Mouse (Mus musculus): ENCODE measurements around the gene Tmf1. TPM values are rescaled to one million over a fixed set of nuclear protein-coding genes. Genes with fewer than 3 reads are reported as not detected.
A peak's percentile ranks its signal among the peaks of the same experiment; 100 is the strongest.

Tmf1 gene
- polyA plus RNA-seq, 1 experiment from 2014 or later = 48.6 TPM

- ATAC-seq (replicated peaks; ENCODE audit: low FRiP score, low read depth) (peak; percentile 47), DNase-seq (ENCODE audit: low spot score) (peak; percentile 30)
- H3K36me3 ChIP-seq (ENCODE audit: insufficient read depth, low read length) = no peaks in the 10 kb centered on the region
- no peak for TF ChIP-seq CTCF (IDR thresholded peaks at IDR 0.05; ENCODE audit: low read depth)
- peak overlapping the region; percentile 88 for H3K27ac ChIP-seq
- peak overlapping the region; percentile 91 for H3K9ac ChIP-seq (ENCODE audit: low read depth, low read length)
- no peaks in the 10 kb centered on the region for H3K4me1 ChIP-seq (replicated peaks; ENCODE audit: insufficient read depth, low read length)
- peak overlapping the region; percentile 65 for H3K4me2 ChIP-seq (ENCODE audit: low read length)
- under 1% methylated on average over 16 of the region's 16 CpGs for WGBS
- H3K4me3 ChIP-seq (replicated peaks; ENCODE audit: low read depth, low read length) = peak overlapping the region; percentile 81
- H3K27me3 ChIP-seq (ENCODE audit: insufficient read depth, low read length) = no peaks in the 10 kb centered on the region
- H3K9me3 ChIP-seq (replicated peaks; ENCODE audit: low read length) = no peaks in the 10 kb centered on the region
Observed at GRCm38 (mm10) chr6:97204952-97205351, 26.0 kb upstream of the Tmf1 start.

DNA sequence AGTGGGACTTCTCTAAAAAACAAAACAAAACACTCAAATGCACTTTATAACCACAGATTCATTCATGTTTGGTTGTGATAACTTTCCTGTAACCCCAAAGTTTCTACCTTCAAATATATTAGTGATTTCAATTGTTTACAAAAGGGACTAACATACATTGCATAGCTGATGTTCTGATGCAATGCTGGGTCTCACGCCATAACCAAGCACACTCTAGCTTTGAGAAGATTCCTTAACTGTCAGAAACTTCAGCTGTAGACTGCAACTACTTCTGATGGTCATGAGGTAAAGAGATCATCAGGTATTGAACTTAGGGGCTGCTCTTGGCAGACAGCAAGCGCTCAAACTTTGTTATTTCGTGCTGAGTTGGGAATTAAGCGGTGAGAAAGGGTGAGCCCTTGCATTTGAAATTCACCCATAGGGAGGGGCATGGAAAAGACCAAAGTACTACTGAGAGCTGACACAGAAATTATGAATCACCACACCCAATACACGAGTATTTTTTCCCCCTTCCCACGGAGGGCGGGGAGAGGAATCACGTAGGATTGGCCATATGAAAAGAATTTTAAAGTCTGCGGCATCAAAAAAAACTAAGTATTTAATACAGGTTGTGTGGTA, 25.4 kb upstream of the Tmf1 start:
- DNase-seq (ENCODE audit: low spot score) (no peak), ATAC-seq (replicated peaks; ENCODE audit: low FRiP score, low read depth) (no peak)
- H3K36me3 ChIP-seq (ENCODE audit: insufficient read depth, low read length) = no peaks in the 10 kb centered on the region
- H3K27ac ChIP-seq = no peak overlapping the region
- H3K9me3 ChIP-seq (replicated peaks; ENCODE audit: low read length) = no peaks in the 10 kb centered on the region
- peak overlapping the region; percentile 81 for H3K4me3 ChIP-seq (replicated peaks; ENCODE audit: low read depth, low read length)
- H3K4me1 ChIP-seq (replicated peaks; ENCODE audit: insufficient read depth, low read length) = no peaks in the 10 kb centered on the region
- peak overlapping the region; percentile 65 for H3K4me2 ChIP-seq (ENCODE audit: low read length)
- WGBS = 16% methylated on average over 9 of the region's 9 CpGs
- H3K27me3 ChIP-seq (ENCODE audit: insufficient read depth, low read length) = no peaks in the 10 kb centered on the region
- TF ChIP-seq CTCF (IDR thresholded peaks at IDR 0.05; ENCODE audit: low read depth) = no peak
- peak overlapping the region; percentile 91 for H3K9ac ChIP-seq (ENCODE audit: low read depth, low read length)

DNA sequence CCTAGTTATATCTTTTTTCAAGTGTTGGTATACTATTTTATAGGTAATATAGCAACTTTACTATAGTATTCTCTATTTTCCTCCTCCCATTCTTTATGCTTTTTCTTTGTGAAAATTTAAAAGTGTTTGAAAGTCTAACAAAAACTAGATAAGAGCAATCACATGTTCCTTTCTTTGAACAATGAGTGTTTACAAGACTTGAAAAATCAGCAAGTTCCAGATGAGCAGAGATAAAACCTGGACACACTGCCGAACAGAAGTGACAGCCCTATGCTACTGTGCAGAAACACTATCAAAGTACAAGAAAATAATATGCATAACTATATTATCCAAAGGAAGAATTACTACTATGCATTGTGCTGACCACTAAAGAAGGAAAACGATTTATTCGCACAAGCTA, 23.6 kb upstream of the Tmf1 start:
- H3K9ac ChIP-seq (ENCODE audit: low read depth, low read length) = no peak overlapping the region
- no peak overlapping the region for H3K27ac ChIP-seq
- WGBS = 93% methylated on average over 3 of the region's 3 CpGs
- no peak for ATAC-seq (replicated peaks; ENCODE audit: low FRiP score, low read depth)
- no peak for DNase-seq (ENCODE audit: low spot score)
- no peaks in the 10 kb centered on the region for H3K27me3 ChIP-seq (ENCODE audit: insufficient read depth, low read length)
- no peaks in the 10 kb centered on the region for H3K9me3 ChIP-seq (replicated peaks; ENCODE audit: low read length)
- H3K4me3 ChIP-seq (replicated peaks; ENCODE audit: low read depth, low read length) = no peak overlapping the region
- H3K36me3 ChIP-seq (ENCODE audit: insufficient read depth, low read length) = peaks cover 2% of the 10 kb centered on the region
- TF ChIP-seq CTCF (IDR thresholded peaks at IDR 0.05; ENCODE audit: low read depth) = no peak
- no peaks in the 10 kb centered on the region for H3K4me1 ChIP-seq (replicated peaks; ENCODE audit: insufficient read depth, low read length)
- H3K4me2 ChIP-seq (ENCODE audit: low read length) = no peak overlapping the region

DNA sequence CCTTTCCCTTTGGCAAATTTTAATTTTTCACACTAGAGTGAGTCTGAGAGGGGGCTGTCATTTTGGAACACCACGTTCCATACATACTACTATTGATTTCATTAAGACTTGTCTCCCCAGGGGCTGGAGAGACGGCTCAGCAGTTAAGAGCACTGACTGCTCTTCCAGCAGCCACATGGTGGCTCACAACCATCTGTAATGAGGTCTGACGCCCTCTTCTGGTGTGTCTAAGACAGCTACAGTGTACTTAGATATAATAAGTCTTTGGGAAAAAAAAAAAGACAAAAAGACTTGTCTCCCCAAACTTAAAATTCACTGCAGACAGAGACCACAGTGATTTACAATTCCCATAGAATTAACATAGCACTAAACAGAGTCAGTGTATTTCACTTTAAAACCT, 21.5 kb upstream of the Tmf1 start:
- Histone ChIP-seq H3K4me3 (replicated peaks; ENCODE audit: low read depth, low read length) (no peak overlapping the region), H3K9me3 (replicated peaks; ENCODE audit: low read length) (no peaks in the 10 kb centered on the region), H3K36me3 (ENCODE audit: insufficient read depth, low read length) (peaks cover 16% of the 10 kb centered on the region), H3K4me2 (ENCODE audit: low read length) (no peak overlapping the region), H3K27me3 (ENCODE audit: insufficient read depth, low read length) (no peaks in the 10 kb centered on the region), H3K27ac (no peak overlapping the region), H3K9ac (ENCODE audit: low read depth, low read length) (no peak overlapping the region), H3K4me1 (replicated peaks; ENCODE audit: insufficient read depth, low read length) (no peaks in the 10 kb centered on the region)
- no peak for ATAC-seq (replicated peaks; ENCODE audit: low FRiP score, low read depth)
- DNase-seq (ENCODE audit: low spot score) = no peak
- peak; percentile 33 for TF ChIP-seq CTCF (IDR thresholded peaks at IDR 0.05; ENCODE audit: low read depth)
- 63% methylated on average over 3 of the region's 3 CpGs for WGBS

- TF ChIP-seq CTCF (IDR thresholded peaks at IDR 0.05; ENCODE audit: low read depth) = no peak
- peaks cover 6% of the 10 kb centered on the region; the same call in 1 of the 2 replicates for H3K36me3 ChIP-seq (ENCODE audit: insufficient read depth, low read length)
- WGBS = 5% methylated on average over 11 of the region's 11 CpGs
- H3K9ac ChIP-seq (ENCODE audit: low read depth, low read length) = peak overlapping the region; percentile 81
- peak overlapping the region; percentile 92 for H3K27ac ChIP-seq
- no peaks in the 10 kb centered on the region for H3K27me3 ChIP-seq (ENCODE audit: insufficient read depth, low read length)
- H3K4me1 ChIP-seq (replicated peaks; ENCODE audit: insufficient read depth, low read length) = peaks cover 14% of the 10 kb centered on the region
- H3K4me3 ChIP-seq (replicated peaks; ENCODE audit: low read depth, low read length) = peak overlapping the region; percentile 87
- H3K4me2 ChIP-seq (ENCODE audit: low read length) = peak overlapping the region; percentile 72
- H3K9me3 ChIP-seq (replicated peaks; ENCODE audit: low read length) = no peaks in the 10 kb centered on the region
- ATAC-seq (replicated peaks; ENCODE audit: low FRiP score, low read depth) (peak; percentile 65), DNase-seq (ENCODE audit: low spot score) (peak; percentile 52)
Observed at GRCm38 (mm10) chr6:97179367-97179828, 476 bp upstream of the Tmf1 start.

GRCm38 (mm10) chr6:97175716-97176115, 3.2 kb downstream of the Tmf1 start:
- Histone ChIP-seq H3K9me3 (replicated peaks; ENCODE audit: low read length) (no peaks in the 10 kb centered on the region), H3K4me2 (ENCODE audit: low read length) (peak overlapping the region; percentile 19; the same call in 1 of the 2 replicates), H3K27me3 (ENCODE audit: insufficient read depth, low read length) (no peaks in the 10 kb centered on the region), H3K4me1 (replicated peaks; ENCODE audit: insufficient read depth, low read length) (peaks cover 14% of the 10 kb centered on the region), H3K27ac (no peak overlapping the region), H3K9ac (ENCODE audit: low read depth, low read length) (no peak overlapping the region), H3K36me3 (ENCODE audit: insufficient read depth, low read length) (peaks cover 17% of the 10 kb centered on the region), H3K4me3 (replicated peaks; ENCODE audit: low read depth, low read length) (no peak overlapping the region)
- WGBS = 39% methylated on average over 11 of the region's 11 CpGs
- DNase-seq (ENCODE audit: low spot score) = peak; percentile 51
- no peak for ATAC-seq (replicated peaks; ENCODE audit: low FRiP score, low read depth)
- TF ChIP-seq CTCF (IDR thresholded peaks at IDR 0.05; ENCODE audit: low read depth) = no peak

Measured in kidney, postnatal 0 days (tissue).